Mouse (Mus musculus) CH12.LX (cell line): Measurements from ENCODE around the gene Il18r1. TPM values are rescaled to one million over a fixed set of nuclear protein-coding genes. Genes with fewer than 3 reads are reported as not detected.

Source experiments
- DNase-seq: peaks from one replicate; pipeline ENCODE4 v3.0.0-alpha.2; 2013; ENCODE audit errors: extremely low read depth
- H3K27ac ChIP-seq: 2 replicates; pipeline ENCODE4 v1.5.1; 2012; ENCODE audit warnings: low read depth, mild to moderate bottlenecking, control low read depth, moderate library complexity; ENCODE audit not compliant: insufficient read depth
- H3K27me3 ChIP-seq: replicated peaks from 2 replicates; pipeline ENCODE3; 2012; ENCODE audit warnings: inconsistent platforms
- H3K36me3 ChIP-seq, 2 experiments: replicated peaks in 1 of 2; 2 replicates each; pipeline versions ENCODE3 to v1.6.1; 2012; ENCODE audit warnings: inconsistent platforms in 1 of 2, low read length in 1 of 2, mild to moderate bottlenecking in 1 of 2, mixed read lengths in 1 of 2, moderate library complexity in 1 of 2; ENCODE audit not compliant: control insufficient read depth in 1 of 2, insufficient read depth in 1 of 2
- H3K4me1 ChIP-seq, 2 experiments: 2 replicates each; pipeline ENCODE4 v1.6.1; 2012; ENCODE audit warnings: inconsistent platforms in 1 of 2, moderate library complexity in 1 of 2; ENCODE audit not compliant: insufficient read depth in 2 of 2, control insufficient read depth in 1 of 2
- H3K4me2 ChIP-seq: 2 replicates; pipeline ENCODE4 v1.6.1; 2012; ENCODE audit warnings: low read depth, mild to moderate bottlenecking, control low read depth; ENCODE audit not compliant: poor library complexity, insufficient read depth, severe bottlenecking
- H3K4me3 ChIP-seq, 3 experiments: fragments of 150-350 bp in 1 of 3; sonication (generic) in 1 of 3; replicated peaks in 1 of 3; 2 replicates each; pipeline versions ENCODE3 to v1.5.1; 2011 to 2012; ENCODE audit warnings: low read depth in 2 of 3, low read length in 2 of 3, mild to moderate bottlenecking in 2 of 3, moderate library complexity in 2 of 3, control low read depth in 1 of 3, improper control_type of control experiment in 1 of 3, inconsistent platforms in 1 of 3, mixed read lengths in 1 of 3; ENCODE audit not compliant: poor library complexity in 1 of 3
- H3K79me2 ChIP-seq: replicated peaks from 2 replicates; pipeline ENCODE4 v1.6.1; 2012; ENCODE audit warnings: mild to moderate bottlenecking, moderate library complexity; ENCODE audit not compliant: control insufficient read depth, poor library complexity, insufficient read depth, severe bottlenecking; ENCODE audit errors: extremely low read depth
- H3K9ac ChIP-seq: 2 replicates; pipeline ENCODE4 v1.6.1; 2012; ENCODE audit warnings: low read depth, mild to moderate bottlenecking, control low read depth, moderate library complexity; ENCODE audit not compliant: insufficient read depth
- H3K9me3 ChIP-seq: replicated peaks from 2 replicates; pipeline ENCODE3; 2012; ENCODE audit warnings: low read length, inconsistent platforms, mixed read lengths
- BHLHE40 ChIP-seq: IDR thresholded peaks from 2 replicates; pipeline ENCODE4 v1.6.1; 2011; ENCODE audit warnings: mild to moderate bottlenecking, low read depth, low read length, improper control_type of control experiment
- CHD1 ChIP-seq: IDR thresholded peaks from 2 replicates; pipeline ENCODE4 v1.6.1; 2012; ENCODE audit warnings: low read depth, low read length, improper control_type of control experiment, inconsistent platforms
- ELF1 ChIP-seq: IDR thresholded peaks from 2 replicates; pipeline ENCODE4 v1.6.1; 2014; ENCODE audit warnings: low read depth, mild to moderate bottlenecking, inconsistent platforms, low read length, improper control_type of control experiment
- ETS1 ChIP-seq: conservative IDR thresholded peaks from 2 replicates; pipeline ENCODE4 v1.6.1; 2012; ENCODE audit warnings: low read depth, mild to moderate bottlenecking, inconsistent platforms, low read length, improper control_type of control experiment, moderate library complexity
- IRF4 ChIP-seq: IDR thresholded peaks from 2 replicates; pipeline ENCODE4 v1.6.1; 2014; ENCODE audit warnings: low read depth, mild to moderate bottlenecking, inconsistent platforms, low read length, improper control_type of control experiment
- JUN ChIP-seq: IDR thresholded peaks from 2 replicates; pipeline ENCODE4 v1.6.1; 2011; ENCODE audit warnings: low read depth, mild to moderate bottlenecking, low read length, improper control_type of control experiment, moderate library complexity; ENCODE audit not compliant: insufficient read depth
- KAT2A ChIP-seq: IDR thresholded peaks from 2 replicates; pipeline ENCODE4 v1.6.1; 2012; ENCODE audit warnings: low read length, improper control_type of control experiment, inconsistent platforms; ENCODE audit not compliant: insufficient replicate concordance
- MAFK ChIP-seq: IDR thresholded peaks from 2 replicates; pipeline ENCODE4 v1.6.1; 2011; ENCODE audit warnings: low read length, improper control_type of control experiment; ENCODE audit not compliant: insufficient replicate concordance
- MAZ ChIP-seq: IDR thresholded peaks from 2 replicates; pipeline ENCODE4 v1.6.1; 2012; ENCODE audit warnings: low read depth, mild to moderate bottlenecking, inconsistent platforms, low read length, improper control_type of control experiment, moderate library complexity
- MYC ChIP-seq: IDR thresholded peaks from 2 replicates; pipeline ENCODE4 v1.6.1; 2011; ENCODE audit warnings: low read depth, mild to moderate bottlenecking, improper control_type of control experiment, low read length
- PAX5 ChIP-seq: IDR thresholded peaks from 2 replicates; pipeline ENCODE4 v1.6.1; 2012; ENCODE audit warnings: low read length, inconsistent platforms, mixed read lengths
- POLR2A ChIP-seq: IDR thresholded peaks from 2 replicates; pipeline ENCODE4 v1.6.1; 2011; ENCODE audit warnings: low read depth, mild to moderate bottlenecking, improper control_type of control experiment, low read length
- RAD21 ChIP-seq: IDR thresholded peaks from 2 replicates; pipeline ENCODE4 v1.6.1; 2011; ENCODE audit warnings: low read depth, mild to moderate bottlenecking, low read length, improper control_type of control experiment, moderate library complexity
- SMC3 ChIP-seq: IDR thresholded peaks from 2 replicates; pipeline ENCODE4 v1.6.1; 2011; ENCODE audit warnings: low read depth, low read length, improper control_type of control experiment
- USF1 ChIP-seq: IDR thresholded peaks from 2 replicates; pipeline ENCODE4 v1.6.1; 2014; ENCODE audit warnings: low read depth, mild to moderate bottlenecking, inconsistent platforms, low read length, improper control_type of control experiment
- ZKSCAN1 ChIP-seq: IDR thresholded peaks from 2 replicates; pipeline ENCODE4 v1.6.1; 2012; ENCODE audit warnings: low read depth, inconsistent platforms, low read length, improper control_type of control experiment, borderline replicate concordance
- dilution Hi-C: fragments of 300-500 bp; cut with MboI; formaldehyde crosslinking; loops from 2 replicates; pipeline ENCODE4 v1.14.3; 2020; ENCODE audit warnings: low sequenced_read_pairs; ENCODE audit not compliant: extremely low pct_unique_long_range_greater_than_20kb, extremely low pct_ligation_motif_present
- in situ Hi-C: fragments of 300-500 bp; cut with MboI; formaldehyde crosslinking; loops from 3 replicates; pipeline ENCODE4 v1.14.3; 2019; ENCODE audit warnings: low sequenced_read_pairs, low pct_ligation_motif_present, low pct_unique_long_range_greater_than_20kb, mixed read lengths
- polyA plus RNA-seq: library from polyadenylated mRNA; unstranded; fragments of >175 nt; gene quantifications from 2 replicates; pipeline ENCODE4 v1.2.1, GENCODE M21; 2012; ENCODE audit warnings: low read depth; ENCODE audit not compliant: insufficient read length
- total RNA-seq, 2 experiments: library from RNA; depleted of rRNA; stranded (reverse); fragments of 300-350 nt in 1 of 2; fragments of >200 nt in 1 of 2; gene quantifications; 2 replicates each; pipeline ENCODE4 v1.2.3; 2012 to 2014

Il18r1 gene
- total and polyA plus RNA-seq, 3 experiments = 0.13 TPM; not detected in 2

DNA sequence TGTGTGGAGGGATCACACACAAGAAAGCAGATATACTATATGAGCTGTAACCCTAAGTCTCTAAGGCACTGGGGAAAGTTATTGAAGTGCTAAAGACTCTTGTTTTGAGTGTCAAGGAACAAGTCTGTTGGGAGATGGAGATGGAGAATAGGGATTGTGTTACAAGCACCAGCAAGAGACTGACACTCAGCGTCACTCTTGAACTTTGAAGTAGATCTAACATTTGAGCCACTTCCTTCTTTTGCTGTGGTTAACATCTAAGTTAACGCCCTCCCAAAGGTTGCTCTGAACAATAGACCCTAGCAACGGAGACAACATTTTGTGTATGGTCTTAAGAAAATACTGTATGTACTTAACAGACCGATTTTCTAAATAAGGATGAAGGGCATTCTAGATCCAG lies 8.3 kb downstream of the Il18r1 start:
- H3K4me1 ChIP-seq = peaks cover 0 to 34% of the 10 kb centered on the region in 2 experiments; a peak in 2 of 4 replicates
- H3K9ac ChIP-seq = no peak overlapping the region
- H3K4me2 ChIP-seq = no peak overlapping the region
- no peak overlapping the region for H3K27ac ChIP-seq
- in situ Hi-C loops = no loop called here
- no peak overlapping the region for H3K4me3 ChIP-seq
- dilution Hi-C loops = no loop called here
- DNase-seq = no peak
- H3K9me3 ChIP-seq = no peaks in the 10 kb centered on the region
- no peaks in the 10 kb centered on the region for H3K27me3 ChIP-seq
- no peaks in the 10 kb centered on the region for H3K36me3 ChIP-seq
- no peaks in the 10 kb centered on the region for H3K79me2 ChIP-seq
- no peak for TF ChIP-seq ZKSCAN1
- no peak for TF ChIP-seq IRF4
- no peak for TF ChIP-seq CHD1
- no peak for TF ChIP-seq PAX5

DNA sequence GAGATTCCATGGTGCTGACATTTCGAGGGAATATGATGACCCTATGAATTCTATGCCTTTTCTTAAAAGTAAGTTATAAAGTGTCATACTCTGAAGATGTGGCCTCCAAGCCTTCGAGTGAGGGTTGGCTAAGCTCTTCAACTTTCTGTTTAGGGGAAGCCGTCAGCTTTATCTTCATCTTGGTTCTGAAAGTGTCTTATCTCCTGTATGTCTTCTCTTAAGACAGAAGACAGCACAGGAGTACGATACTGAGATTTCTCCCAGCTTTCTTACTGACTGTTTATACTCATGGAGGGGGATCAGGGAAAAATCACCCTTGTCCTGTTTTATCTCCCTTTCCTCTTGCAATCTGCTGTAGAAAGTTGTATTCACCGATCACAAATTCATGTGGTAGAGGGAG lies 9.0 kb downstream of the Il18r1 start:
- H3K9me3 ChIP-seq = no peaks in the 10 kb centered on the region
- no peak overlapping the region for H3K4me2 ChIP-seq
- in situ Hi-C loops = no loop called here
- H3K79me2 ChIP-seq = no peaks in the 10 kb centered on the region
- no peak for TF ChIP-seq SMC3
- TF ChIP-seq ETS1 = no peak
- TF ChIP-seq KAT2A = no peak
- no peak for TF ChIP-seq USF1
- no peak for TF ChIP-seq ELF1
- TF ChIP-seq JUN = no peak
- no peak for TF ChIP-seq CHD1
- no peak for TF ChIP-seq RAD21
- TF ChIP-seq MYC = no peak
- TF ChIP-seq BHLHE40 = no peak
- no peak for TF ChIP-seq MAZ
- no peak for TF ChIP-seq POLR2A
- TF ChIP-seq MAFK = no peak
- no peak for DNase-seq
- no peak overlapping the region for H3K9ac ChIP-seq
- no peak overlapping the region for H3K27ac ChIP-seq
- H3K27me3 ChIP-seq = no peaks in the 10 kb centered on the region
- H3K4me3 ChIP-seq = no peak overlapping the region
- dilution Hi-C loops = no loop called here
- peaks cover 0 to 41% of the 10 kb centered on the region in 2 experiments; a peak in 2 of 4 replicates for H3K4me1 ChIP-seq
- H3K36me3 ChIP-seq = no peaks in the 10 kb centered on the region
